Mouse (Mus musculus) spleen, postnatal 36 days (tissue): ENCODE results near the gene Sorcs1.

Experiments
- DNase-seq, 2 experiments: peaks; one replicate each; pipeline ENCODE4 v3.0.0; 2022; ENCODE audit warnings: low spot score in 2 of 2, mixed read lengths in 1 of 2

Sorcs1 gene

DNA sequence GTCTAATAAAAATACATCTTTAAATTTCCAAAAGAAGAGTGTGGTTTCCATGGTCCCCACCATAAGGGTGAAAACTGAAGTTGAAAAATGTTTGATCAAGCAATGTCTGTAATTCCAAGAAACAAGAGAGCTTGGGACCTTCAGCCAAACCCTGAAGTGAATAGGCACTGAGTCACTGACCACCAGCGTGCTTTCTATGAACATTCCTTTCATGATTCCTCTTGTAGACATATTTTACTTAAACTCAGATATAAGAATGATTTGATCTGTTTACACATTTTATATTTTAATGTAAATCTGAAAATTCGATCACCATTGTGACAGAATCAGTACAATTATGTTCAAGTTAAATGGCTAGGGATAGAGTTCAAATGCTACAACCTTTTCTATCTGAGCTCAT lies 112.1 kb downstream of the Sorcs1 start:
- DNase-seq = no peak

- DNase-seq = no peak
These were observed 119.7 kb downstream of the Sorcs1 start for GRCm38 (mm10) chr19:50558771-50559170.

- DNase-seq = no peak
These were observed 144.4 kb downstream of the Sorcs1 start for GRCm38 (mm10) chr19:50534031-50534430.

DNA sequence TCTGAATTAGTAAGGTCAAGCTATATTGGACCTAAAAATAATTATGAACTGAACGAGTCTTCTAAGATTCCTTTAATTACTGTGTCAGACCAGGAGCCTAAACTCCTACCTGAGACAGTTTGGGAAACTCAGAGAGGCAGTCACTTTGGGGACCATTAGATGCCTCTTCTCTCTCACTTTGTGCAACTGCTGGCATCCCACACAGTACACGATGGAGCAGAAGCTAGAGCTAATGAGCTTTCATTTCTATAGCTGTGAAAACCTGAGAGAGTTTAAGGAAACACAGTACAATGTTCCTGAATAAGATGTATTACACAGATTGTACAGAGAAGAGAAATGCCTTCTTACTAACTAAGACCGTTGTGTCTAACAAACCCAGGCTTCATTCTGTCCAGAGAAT lies 150.6 kb downstream of the Sorcs1 start:
- DNase-seq = no peak

DNA sequence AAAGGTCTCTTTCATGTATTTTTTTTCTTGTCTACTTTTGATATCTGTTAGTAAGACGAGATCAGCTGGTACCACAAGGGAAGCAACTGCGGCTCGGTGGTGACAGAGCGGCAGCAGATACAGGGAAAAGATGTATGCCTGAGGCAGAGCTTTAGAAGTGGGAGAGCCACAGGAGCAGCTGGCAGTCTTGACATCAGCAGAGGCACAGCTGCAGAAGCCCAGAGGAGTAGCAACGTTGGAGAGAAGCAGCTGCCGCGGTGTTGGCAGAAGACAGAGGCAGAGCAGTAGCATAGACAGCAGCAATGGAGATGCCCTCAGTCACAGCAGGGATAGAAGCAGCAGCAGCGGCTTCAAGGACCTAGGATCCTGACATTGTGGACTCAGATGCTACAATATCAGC lies 152.4 kb downstream of the Sorcs1 start:
- DNase-seq = no peak

GRCm38 (mm10) chr19:50521943-50522342 lies 156.5 kb downstream of the Sorcs1 start:
- DNase-seq = no peak

- no peak for DNase-seq
These were observed 163.3 kb downstream of the Sorcs1 start for GRCm38 (mm10) chr19:50515059-50515673.

GRCm38 (mm10) chr19:50514309-50514830 lies 164.1 kb downstream of the Sorcs1 start:
- no peak for DNase-seq

GRCm38 (mm10) chr19:50502816-50503215 lies 175.6 kb downstream of the Sorcs1 start:
- DNase-seq = no peak

DNA sequence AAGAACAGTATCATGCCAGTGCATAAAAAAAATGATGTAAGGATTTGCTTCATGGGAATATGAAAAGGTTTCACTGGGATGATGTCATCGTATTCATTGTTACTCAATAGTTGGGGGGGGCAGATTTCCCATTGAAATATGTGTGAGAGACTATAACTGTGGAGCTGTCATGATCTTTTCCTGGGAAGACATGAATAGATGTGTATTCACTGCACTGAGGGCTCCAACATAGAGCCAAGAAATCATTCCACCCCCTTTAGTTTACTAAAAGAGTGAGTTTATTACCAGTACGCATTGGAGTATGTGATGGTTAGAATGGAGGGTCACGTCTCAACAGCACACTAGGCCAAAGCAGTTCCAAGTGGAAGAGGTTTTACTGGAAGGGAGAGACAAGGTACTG lies 187.3 kb downstream of the Sorcs1 start:
- DNase-seq = no peak

DNA sequence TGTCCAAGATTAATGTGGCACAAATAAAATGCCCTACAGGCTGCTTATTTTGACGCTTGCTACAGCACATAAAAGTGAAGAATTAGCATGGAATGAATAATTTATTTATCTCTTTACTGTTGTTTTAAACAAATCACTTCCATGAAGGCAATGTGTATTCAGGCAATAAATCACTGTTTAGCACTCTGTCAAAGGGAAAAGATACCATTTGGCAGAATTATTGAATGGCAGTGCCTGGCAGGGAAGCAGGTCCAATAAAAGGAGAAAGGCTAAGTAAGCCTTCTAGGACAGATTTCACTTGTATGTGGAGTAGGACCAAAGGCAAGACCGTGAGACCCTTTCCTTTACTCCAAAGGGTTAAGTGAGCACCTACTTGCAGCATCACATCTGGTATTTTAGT lies 187.7 kb downstream of the Sorcs1 start:
- DNase-seq = no peak

DNA sequence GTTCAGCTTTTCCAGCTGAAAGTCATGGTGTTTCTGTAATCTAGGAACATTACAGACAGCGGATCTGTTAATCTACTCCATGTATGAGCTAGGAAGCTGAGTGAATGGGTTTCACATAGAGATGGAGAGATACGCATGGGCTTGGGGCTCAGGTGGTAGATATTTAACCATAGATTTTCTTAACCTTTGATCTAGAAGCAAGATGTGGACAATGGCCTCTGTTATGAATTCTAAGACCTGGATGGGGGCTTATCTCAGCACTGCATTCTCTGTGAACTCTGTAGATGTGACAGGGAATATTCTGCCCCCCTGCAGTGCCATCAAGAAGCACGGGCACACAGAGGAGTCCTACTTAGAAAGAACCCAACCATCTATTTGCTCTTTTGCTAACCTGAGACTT lies 188.7 kb downstream of the Sorcs1 start:
- no peak for DNase-seq

GRCm38 (mm10) chr19:50488421-50488820 lies 190.0 kb downstream of the Sorcs1 start:
- DNase-seq = no peak

- DNase-seq = no peak
These were observed 190.7 kb downstream of the Sorcs1 start for GRCm38 (mm10) chr19:50487768-50488167.

GRCm38 (mm10) chr19:50486345-50486744 lies 192.1 kb downstream of the Sorcs1 start:
- no peak for DNase-seq

DNA sequence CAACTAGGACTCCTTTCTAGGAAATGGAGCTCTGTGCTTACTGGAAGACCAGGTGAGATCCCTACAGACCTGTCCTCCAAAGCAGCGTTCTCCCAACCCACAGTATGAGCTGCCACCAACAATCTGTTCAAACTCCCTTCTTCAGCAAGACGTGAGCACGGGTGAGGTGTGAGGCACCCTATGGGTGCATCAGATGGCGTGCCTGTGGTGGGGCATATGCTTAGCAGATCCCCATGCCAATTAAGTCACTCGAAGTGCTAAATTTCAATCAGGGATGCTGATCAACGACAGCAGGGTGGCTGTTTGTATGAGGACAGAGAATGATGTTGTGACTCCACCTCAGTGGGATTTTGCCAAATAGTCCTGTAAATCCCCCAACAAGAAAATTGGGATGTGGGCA lies 201.7 kb downstream of the Sorcs1 start:
- DNase-seq = no peak

GRCm38 (mm10) chr19:50468592-50468991 lies 209.9 kb downstream of the Sorcs1 start:
- DNase-seq = no peak

GRCm38 (mm10) chr19:50464811-50465210 lies 213.6 kb downstream of the Sorcs1 start:
- no peak for DNase-seq

- no peak for DNase-seq
These were observed 219.9 kb downstream of the Sorcs1 start for GRCm38 (mm10) chr19:50458581-50458980.

DNA sequence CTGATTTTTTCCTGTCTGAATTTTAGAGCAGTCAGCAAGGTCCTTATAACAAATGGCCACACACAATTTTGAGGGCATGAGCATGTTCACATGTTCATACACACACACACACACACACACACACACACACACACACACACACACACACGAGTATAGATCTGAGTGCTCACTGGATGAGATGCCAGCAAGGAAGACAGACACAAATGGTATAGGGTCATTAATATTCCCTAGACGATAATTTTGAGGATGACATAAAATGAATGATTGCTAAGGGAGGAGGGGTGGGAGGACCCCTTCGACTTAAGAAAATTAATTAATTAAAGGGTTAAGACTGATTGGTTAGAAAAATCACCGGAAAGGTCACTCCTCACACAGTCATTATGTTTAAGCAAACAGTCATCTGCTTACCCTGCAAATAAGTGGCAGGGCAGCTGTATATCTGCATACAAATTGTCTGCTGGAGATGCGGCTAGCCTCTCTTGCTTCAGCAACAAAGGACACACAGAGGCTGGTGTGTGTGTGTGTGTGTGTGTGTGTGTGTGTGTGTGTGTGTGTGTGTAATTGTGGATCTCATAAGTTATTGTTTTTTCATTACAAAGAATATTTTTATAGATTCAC lies 221.1 kb downstream of the Sorcs1 start:
- DNase-seq = no peak

- no peak for DNase-seq
These were observed 237.3 kb downstream of the Sorcs1 start for GRCm38 (mm10) chr19:50441099-50441498.

- no peak for DNase-seq
These were observed 238.1 kb downstream of the Sorcs1 start for GRCm38 (mm10) chr19:50440246-50440910.

DNA sequence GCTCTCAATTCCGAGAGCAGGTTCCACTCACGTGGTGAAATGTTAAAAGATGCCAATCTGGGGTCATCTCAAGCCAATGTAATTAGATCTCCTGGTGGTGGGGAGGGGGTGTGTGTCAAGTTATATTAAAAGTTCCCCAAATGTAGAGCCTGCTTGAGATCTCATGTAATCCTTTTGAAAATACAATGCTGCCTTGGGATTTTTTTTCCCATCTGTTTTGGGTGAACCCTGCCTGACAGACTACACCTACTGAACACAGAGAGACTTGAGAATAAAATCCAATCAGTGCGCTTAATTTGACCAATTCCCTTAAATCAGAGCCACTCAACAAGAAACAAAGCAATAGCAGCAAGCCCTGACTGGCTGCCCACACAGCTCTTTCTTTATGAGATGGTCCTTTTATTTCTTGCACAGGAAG lies 239.0 kb downstream of the Sorcs1 start:
- no peak for DNase-seq
